Mouse (Mus musculus) heart, postnatal 4 days (tissue): ENCODE measurements at regions not wholly inside any gene's neighbourhood (a gene's known extent, or its start where the extent isn't known, plus 50 kb on each side); places are given as distances from the start of the nearest gene placed in this dataset.
A peak's percentile ranks its signal among the peaks of the same experiment; 100 is the strongest.
"Not testable (repeated sequence)": the region's sequence is repeated elsewhere in the genome, so short reads cannot be mapped to it uniquely, and the experiment has no call there.

Source experiments
- DNase-seq: peaks from one replicate; pipeline ENCODE4 v3.0.0; 2021

DNA sequence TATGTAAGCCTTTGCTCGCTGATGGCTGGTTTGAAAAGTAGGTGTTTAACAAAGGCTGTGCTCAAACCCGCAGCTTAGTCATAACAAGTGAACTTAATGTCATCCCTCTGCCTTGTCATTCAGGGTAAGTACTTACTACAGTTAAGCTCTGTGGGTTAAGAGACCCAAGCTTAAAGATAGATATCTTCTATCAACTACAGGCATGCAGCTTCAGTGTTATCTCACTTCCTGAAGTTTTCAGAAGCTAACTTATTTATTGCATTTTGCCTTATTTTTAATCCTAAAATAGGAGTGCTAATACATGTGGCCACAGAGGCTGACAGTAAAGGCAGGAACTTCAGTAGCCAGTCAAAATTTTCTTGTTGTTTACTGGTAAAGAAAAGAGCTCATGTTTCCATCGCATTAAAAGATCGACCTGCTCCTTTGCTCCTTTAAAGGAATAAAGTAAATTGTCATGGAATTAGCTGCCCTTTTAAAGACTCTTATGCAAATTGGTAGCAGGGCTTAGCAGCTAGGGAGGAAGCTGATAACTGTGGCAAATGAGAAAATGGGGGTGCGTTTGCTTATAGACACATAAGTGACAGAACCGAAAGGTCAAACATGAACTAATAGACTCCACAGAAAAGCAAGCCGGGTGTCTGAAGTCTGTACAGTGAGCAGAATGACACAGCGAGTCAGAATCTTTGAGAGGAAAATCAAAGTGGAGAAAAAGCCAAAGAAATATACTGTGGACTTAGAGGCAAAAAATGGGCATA lies 55.9 kb upstream of the Inpp4b start:
- no peak for DNase-seq

DNA sequence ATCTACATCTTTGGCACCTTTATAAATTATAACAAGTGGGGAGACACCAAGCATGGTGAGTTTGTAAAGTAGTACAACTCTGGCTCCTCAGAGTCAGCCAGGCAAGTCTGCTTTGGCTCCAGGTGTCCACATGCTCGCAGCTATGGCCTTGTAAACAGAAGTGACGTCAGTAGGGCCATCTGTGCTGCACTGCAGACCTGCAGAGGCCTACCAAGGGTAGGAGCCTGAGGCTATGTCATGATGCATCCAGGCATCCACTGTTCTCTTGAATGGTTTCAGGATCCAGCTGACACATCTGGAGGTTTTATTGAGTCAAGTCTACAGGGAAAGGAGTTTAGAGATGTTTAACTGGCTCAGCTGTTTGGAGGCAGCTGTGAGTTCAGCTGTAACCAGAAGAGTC lies 82.3 kb upstream of the Inpp4b start:
- no peak for DNase-seq

DNA sequence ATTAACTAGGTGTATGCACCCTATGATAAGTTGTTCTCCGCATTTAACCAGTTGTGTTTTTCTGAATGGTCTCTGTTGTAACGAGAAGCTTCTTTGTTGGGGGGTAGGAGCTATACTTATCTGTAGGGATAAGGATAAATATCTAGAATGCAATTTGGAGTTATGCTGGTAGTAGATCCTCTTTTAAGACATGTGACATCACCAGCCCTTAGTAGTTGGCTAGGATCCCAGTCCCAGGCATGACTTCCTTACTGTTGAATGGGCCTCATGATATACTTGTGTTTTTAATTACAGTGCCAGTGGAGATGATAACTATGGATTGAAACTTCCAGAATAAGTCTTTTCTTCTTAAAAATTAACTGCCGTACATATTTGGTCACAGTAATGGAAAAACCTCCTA lies 118.5 kb upstream of the Inpp4b start:
- DNase-seq = no peak

DNA sequence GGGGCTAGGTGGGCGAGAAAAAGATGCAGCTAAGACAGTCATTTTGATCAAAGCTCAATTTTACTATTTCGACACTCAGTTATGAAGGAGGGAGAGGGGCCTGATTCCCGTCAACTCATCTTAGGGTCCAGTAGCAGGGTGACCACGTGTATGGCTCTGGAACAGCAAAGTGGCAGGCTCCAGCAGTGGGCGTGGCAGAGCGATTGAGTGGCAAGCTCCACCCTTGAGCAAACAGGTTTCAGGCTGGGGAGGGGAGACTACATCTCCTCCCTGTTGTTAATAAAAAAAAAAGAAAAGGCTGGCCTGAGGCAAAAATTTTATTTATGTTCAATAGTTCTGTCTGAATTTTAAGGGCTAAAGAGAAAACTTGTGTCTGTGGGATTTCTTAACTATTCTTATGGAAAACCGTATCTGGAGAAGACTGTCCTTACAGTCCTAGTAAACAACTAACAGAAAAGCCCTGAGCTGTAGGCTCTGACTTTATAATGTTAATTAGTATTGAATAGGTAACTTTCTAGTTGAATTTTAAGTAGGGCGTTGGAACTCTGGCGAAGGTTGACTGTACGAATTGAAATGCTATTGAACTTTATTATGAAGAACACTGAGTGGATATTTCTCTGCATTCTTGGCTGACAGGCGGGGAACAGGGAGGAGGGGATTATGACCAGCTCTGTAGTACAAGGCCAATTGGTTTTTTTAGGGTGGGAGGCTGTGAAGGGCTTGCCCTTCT lies 155.1 kb upstream of the Inpp4b start:
- not testable (repeated sequence) for DNase-seq

DNA sequence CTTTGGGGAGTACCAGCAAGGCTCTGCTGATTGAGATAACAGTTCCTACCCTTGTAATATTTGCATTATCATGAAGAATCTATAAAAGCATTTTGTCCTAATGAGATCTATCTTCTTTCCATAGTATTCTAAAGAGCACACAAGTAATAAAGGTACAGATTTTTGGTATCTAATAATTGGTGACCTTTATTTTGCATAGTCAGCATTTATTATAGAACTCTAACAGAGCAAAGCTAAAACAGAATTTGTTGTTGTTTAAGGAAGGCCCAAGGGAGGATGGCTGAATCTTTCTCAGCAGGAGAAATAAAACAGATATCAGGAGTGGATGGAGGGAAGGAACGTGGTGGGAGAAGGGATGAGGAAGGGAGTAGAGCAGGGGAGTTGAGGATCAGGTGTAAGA lies 160.8 kb upstream of the Usp38 start:
- no peak for DNase-seq

DNA sequence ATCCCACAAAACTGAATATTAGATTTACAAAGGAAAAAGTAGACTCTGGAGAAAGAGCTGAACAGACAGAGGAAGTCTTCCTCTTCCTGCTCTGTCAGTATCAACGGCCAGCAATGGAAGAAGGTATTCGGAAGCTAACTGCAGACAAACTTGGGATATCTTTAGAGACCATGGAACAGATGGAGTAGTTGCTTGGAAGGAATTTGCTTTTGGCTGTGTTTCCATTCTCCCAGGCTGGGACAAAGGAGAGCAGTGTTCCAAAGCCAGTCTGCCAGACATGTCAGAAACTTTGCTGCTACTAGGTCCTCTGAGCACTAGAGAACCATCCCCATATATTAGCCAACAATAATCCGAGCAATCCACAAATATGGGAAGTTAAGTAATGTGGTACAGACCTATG lies 132.5 kb upstream of the Usp38 start:
- DNase-seq = no peak

DNA sequence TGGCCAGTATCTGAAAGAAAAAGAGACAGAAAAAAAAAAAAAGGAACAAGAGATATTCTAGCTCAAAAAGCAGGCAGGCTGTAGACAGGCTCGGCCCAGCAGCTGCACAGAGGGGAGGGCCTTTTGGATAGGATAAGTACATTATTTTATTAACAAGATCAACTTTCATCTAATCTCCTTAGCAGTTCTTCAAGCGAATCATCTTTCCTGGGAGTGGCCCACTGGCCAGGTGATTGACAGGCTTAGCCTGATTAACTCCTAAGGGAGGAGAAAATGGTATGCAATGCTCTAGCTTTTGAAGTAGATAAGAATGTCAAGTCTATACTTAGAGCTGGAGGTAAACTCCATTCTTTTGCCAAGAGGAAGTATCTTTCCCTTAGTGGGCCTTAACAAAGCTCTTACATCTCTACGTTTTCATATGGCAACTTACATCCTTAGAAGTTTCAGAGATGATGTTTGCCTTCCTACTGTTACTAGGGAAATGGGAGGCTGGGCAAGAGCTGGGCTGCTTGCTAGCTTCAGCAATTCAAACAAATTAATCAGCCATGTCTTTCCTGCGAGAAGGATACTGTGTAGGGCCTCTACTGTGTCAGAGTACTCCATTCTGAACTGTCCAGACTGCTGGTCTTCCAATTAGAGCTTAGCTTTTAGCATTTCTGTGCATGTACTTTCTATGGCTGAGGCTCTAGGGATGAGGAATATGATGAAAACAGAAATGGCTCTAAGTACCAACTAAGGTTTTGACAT lies 92.2 kb upstream of the Usp38 start:
- DNase-seq = no peak

DNA sequence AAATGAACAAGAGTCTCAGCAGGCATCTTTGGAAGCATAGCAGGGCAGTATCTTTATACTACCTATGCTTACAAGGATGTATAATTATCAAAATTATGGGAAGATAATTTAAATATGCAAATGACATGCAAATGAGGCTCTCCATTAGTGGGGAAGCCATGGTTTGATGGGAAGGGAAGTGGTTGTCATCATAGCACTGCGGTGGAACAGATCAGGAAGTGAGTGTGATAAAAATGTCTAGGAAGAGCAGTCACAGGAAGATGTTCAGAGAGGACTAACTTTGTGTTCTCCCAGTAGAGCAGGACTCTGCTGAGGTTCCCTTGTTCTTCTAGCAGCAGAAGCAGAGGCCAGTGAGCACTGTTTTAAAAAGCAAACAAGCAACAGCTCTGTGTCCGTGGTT lies 84.2 kb upstream of the Usp38 start:
- no peak for DNase-seq

DNA sequence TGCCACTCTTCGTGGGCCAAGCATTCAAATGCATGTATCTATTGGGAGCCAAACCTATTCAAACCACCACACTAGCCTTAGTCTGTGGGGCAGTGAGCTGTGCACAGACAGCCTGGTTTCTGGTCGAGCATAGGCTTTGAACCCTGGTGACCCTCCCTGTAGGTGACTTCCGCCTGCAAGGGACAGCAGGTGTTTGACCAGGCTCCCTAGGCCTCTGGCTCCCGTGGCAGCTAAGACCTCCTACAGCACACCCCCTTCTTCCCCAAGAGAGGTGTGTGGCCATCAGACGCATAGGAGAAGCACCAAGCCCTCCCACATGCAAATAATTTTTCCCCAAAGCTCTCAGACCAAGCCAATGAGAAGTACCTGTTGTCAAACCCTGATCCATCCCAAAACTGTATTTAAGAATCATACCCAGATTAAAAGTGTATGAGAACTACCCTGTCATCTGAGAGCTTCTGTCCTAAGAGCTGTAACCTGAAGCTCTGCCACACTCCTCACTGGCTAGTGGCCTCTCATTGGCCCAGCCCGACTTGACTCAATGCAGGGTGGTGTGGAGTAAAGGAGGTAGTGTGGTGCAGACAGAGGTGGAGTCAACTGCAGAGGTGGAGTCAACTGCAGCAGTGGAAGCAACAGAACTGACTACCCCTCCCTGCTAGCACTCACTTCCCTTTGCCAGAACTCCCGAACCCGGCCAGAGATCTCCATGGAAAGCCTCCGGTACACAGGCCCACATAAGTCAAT lies 82.5 kb upstream of the Usp38 start:
- DNase-seq = no peak

DNA sequence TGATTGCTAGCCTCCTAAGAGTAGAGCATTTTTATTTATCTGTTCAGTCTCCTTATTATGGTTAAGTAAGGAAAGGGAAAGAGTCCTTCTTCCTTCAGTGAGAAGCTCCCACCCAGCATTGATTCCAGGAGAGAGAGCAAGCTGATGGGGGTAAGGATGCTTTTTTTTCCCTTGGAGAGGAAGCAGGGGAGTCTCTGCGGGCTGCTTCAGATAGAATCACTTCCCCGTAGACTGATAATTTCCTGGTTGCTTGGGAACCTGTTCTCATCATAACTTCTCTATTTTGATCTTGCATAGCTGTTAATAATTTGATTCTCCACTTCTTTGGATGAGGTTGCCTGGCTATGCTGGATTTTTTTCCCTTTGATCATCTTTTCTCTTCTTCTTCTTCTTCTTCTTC lies 80.5 kb upstream of the Usp38 start:
- no peak for DNase-seq

DNA sequence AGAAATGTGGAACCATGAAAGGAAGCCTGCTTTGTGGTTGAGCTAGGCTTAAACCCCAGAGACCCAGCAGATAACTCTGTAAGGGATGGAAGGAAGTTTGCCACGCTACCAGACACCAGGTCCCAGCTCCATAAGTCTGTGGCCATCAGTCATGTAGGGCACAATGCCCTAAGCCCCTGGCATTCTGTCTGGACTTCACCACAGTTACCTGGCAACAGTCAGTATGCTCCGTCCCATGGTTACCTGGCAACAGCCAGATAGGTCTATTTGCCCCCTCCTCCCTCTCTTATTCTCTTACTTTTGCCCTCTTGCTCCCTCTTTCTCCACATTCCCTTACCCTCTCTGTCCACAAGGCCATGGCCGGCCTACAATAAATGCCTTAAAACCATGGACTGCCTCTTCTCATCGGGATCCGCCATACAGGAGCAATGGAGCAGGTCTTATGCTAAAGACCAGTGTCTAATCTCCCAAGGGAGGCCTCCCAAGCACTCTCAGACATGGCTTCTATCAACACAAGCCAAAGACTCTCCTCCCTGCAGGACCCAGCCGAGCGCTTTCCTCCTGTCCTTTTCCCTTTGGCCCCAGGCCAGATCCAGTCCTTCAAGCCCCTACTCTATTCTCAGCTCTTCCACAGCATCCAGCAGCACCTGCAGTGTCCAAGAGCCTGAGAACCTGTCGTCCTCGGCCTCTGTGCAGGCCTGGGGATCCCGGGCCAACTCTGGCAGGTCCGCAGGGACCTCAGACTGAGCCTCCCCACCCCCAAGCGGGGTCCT lies 66.3 kb upstream of the Usp38 start:
- peak; percentile 9 for DNase-seq

DNA sequence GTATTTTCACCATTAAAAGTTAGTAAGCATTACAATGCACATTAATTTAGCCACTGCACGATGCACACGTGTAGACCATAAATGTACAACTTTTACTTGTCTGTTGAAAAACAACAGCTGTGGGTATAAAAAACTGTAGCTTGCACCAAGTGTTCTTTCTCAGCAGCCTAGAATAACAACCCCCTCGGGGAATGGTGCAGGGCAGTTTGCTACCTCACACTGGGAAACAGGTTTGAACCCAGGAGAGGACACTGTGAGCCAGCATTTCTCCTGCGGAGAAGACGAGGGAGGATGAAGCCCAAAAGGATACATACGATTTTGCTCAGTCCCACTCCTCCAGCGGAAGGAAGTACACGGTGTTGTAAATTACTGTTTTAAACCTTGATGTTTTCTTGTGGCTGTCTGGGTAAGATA lies 65.2 kb upstream of the Usp38 start:
- DNase-seq = no peak

DNA sequence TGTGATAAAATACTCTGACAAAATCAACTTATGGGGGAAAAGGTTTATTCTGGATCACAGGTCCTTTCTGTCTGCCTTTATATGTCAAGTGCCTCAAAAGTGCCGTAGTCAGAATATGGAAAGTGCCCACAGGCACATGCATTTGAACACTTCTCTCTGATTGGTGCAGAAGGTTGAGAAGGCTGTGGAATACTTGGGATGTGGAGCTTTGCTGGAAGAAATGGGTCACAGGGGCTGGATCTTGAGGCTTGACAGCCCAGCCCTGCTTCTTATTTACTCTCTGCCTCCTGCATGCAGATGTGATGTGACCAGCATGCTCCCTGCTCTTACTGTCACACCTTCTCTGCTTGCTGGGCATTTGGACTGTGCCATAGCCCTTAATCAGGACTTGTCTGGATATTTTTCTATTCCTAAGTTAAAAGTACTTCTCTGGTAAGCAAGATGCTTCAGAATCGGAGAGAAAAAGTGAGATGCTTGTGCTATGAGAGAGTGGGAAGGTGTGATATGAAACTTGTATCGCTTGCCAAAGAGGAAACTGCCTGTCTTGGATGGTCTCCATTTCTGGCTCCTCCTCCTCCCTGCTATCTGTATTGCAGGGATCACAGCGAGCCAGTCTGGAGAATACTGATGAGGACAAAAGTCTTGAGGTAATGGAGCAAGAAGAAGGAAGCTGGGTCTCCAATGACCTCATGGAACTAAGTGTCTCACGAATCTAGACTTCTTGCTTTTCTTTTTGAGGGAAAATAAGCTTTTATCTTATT lies 54.5 kb upstream of the Usp38 start:
- no peak for DNase-seq

DNA sequence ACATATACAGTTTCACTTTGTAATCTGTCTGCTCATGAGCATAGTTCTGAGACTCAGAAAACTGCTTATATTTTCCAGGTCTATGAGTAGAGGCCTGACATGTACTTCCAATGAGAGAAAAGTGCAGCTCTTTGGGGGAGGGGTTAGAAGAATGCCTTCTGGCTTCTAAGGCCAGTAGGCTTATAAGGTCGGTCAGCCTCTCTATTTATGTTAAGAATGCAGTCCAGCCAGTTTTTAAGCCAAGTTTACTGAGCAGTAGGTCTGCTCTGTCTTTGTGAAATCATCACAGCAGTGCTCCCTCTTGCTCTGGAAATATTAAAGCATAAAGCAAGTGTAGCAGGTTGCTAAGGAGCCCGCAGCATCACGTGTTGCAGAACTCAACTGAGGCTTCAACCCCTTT lies 53.8 kb upstream of the Usp38 start:
- DNase-seq = no peak

DNA sequence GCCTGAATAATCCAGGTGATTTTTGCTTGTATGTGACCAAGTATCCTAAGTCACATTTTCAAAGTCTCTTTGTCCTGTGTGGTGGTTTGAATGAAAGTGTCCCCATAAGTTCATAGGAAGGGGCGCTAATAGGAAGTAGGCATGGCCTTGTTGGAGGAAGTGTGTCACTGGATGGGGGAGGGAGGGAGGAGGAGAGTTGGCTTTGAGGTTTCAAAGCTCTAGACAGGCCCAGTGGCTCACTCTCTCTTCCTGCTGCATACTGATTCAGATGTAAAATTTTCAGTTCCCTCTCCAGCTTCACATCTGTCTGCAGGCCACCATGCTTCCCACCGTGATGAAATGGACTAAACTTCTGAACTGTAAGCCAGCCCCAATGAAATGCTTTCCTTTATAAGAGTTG lies 52.0 kb upstream of the Usp38 start:
- DNase-seq = no peak
